Mouse (Mus musculus): ENCODE measurements around the gene Ppp3r1.
"Not testable (repeated sequence)": the region's sequence is repeated elsewhere in the genome, so short reads cannot be mapped to it uniquely, and the experiment has no call there.

Gene Ppp3r1

GRCm38 (mm10) chr11:17199840-17200501 lies 40.9 kb downstream of the Ppp3r1 start:
- no peak for DNase-seq (ENCODE audit: low spot score in 2 of 2)

DNA sequence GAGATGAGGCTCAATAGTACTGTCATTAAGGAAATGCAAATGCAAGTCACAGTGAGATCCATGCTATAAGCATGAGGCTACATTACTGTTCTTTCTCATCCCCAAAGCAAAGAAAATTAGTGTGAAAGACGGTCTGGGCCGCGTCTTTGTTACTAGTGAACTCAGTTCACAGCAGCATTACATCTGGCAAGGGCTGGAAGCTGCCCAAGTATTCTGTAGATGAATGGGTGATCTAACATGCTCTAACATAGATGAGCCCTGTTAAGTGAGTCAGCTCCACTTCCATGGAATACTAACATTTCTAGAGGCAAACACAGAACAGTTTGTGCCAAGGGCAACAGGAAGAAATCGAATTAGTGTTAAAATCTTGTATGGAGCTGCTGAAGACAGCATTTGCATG lies 41.9 kb downstream of the Ppp3r1 start:
- no peak for DNase-seq (ENCODE audit: low spot score in 2 of 2)

DNA sequence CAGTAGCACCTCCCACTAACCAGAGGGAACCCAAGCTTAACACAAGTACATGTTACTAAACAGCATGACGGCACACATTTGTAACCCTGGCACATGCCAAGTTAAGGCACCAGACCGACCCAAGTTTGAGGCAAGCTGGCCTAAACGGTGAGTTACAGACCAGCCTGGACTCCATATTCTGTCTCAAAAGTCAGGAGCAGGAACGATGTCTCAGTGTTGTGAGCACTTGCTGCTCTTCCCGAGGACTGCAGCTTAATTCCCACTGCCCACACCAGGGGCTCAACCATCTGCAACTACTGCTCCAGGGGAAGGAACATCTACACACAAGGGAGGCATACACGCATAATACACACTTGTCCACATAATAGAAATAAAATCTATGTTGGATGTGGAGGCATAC lies 43.4 kb downstream of the Ppp3r1 start:
- no peak for DNase-seq (ENCODE audit: low spot score in 2 of 2)

- DNase-seq (ENCODE audit: low spot score in 2 of 2), result peak; percentile 94 to 96
Observed at GRCm38 (mm10) chr11:17211258-17212140, 52.4 kb downstream of the Ppp3r1 start, which contains the start of gene Pno1. Gene Pno1, minus strand, starts transcription at chr11:17211568.

GRCm38 (mm10) chr11:17212141-17212495 lies 53.1 kb downstream of the Ppp3r1 start:
- no peak for DNase-seq (ENCODE audit: low spot score in 2 of 2)

DNA sequence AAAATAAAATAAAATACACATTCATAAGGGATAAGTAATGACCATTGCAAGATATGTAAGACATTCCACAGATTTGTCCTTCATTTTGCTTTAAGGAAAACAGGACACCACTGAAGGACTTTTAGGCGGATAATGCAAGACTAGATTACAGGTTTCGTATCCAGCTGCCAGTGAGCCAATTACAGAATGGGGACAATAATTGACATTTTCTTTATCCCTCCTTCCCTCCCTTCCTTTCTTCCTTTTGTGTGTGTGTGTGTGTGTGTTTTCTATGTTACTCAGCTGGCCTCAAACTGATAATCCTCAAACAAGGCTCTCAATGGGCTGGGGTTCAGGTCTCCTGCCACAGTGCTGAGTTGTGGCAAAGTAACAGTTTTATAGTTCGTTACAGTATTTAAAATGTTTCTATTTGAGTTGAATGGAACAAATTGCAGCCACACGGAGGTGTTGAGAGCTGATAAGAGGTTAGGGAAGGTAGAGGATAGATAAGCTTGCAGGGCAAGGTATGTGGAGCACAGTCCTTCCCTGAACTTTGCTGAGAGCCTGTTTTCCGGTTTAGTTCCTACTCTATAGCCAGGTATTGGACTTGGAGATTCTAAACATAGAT lies 53.9 kb downstream of the Ppp3r1 start:
- no peak for DNase-seq (ENCODE audit: low spot score in 2 of 2)

GRCm38 (mm10) chr11:17215475-17215874 lies 56.4 kb downstream of the Ppp3r1 start:
- DNase-seq (ENCODE audit: low spot score in 2 of 2), result no peak

GRCm38 (mm10) chr11:17221126-17221525 lies 62.1 kb downstream of the Ppp3r1 start:
- no peak for DNase-seq (ENCODE audit: low spot score in 2 of 2)

- DNase-seq (ENCODE audit: low spot score in 2 of 2), result no peak
Observed at GRCm38 (mm10) chr11:17232792-17233191, 73.7 kb downstream of the Ppp3r1 start.

GRCm38 (mm10) chr11:17236449-17237037 lies 77.5 kb downstream of the Ppp3r1 start:
- no peak for DNase-seq (ENCODE audit: low spot score in 2 of 2)

DNA sequence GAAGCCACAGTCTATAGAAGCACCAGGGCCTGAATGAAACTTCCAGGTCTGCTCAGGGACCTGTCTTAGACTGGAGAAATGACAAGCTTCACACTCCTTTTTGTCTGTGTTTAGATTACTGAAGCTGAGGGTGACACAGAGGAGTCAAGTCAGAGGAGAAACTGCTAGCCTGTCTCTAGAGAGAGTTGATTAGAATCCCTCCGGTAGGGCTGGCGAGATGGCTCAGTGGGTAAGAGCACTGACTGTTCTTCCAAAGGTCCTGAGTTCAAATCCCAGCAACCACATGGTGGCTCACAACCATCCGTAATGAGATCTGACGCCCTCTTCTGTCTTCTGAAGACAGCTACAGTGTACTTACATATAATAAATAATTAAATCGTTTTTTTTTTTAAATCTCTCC lies 79.5 kb downstream of the Ppp3r1 start:
- not testable (repeated sequence) for DNase-seq (ENCODE audit: low spot score in 2 of 2)

GRCm38 (mm10) chr11:17248715-17249114 lies 89.7 kb downstream of the Ppp3r1 start:
- no peak for DNase-seq (ENCODE audit: low spot score in 2 of 2)

Measured in spleen, postnatal 4 days (tissue).